Mouse (Mus musculus): ENCODE measurements around the gene Impdh1.

DNA sequence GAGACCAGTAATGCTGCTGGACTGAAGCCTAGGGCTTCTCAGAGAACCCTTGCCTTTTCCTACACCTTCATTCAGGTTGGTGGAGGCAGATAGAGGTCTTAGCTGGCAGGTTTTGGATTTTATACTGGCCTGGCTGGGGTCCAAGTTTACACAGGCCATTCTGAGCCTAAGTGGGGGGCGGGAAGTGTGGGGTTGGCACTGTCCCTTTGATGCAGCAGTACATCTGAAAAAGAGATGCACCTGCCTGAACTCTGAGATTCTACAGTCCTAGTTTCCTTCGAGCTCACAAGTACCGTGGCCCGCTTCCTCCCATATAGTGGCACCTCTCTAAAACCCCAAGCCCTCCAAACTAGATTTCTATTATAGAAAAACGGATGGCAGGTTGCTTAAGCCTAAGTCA, 1.4 kb downstream of the Impdh1 start:
- TF ChIP-seq CTCF (IDR thresholded peaks at IDR 0.05; ENCODE audit: borderline replicate concordance, insufficient read depth, low read depth, low read length) (no peak), POLR2A (IDR thresholded peaks at IDR 0.05; ENCODE audit: borderline replicate concordance, insufficient read depth, low read length) (no peak)
